Mouse (Mus musculus) olfactory bulb, adult 2 months (tissue): Measurements from ENCODE around the gene Lrrc4c.

Experiments
- CTCF ChIP-seq: fragments of 200-500 bp; IDR thresholded peaks from 2 replicates; pipeline ENCODE4 v1.5.1; 2012; ENCODE audit warnings: low read depth, mild to moderate bottlenecking, low read length, moderate library complexity; ENCODE audit not compliant: insufficient read depth
- POLR2A ChIP-seq: fragments of 200-500 bp; IDR thresholded peaks from 2 replicates; pipeline ENCODE4 v1.6.1; 2012; ENCODE audit warnings: mild to moderate bottlenecking, low read depth, low read length, moderate library complexity; ENCODE audit not compliant: insufficient read depth

- TF ChIP-seq CTCF = no peak
- no peak for TF ChIP-seq POLR2A
Measured at GRCm38 (mm10) chr2:97484990-97485389, 1167.0 kb downstream of the Lrrc4c start.
